Mouse (Mus musculus) spleen, adult 10 weeks (tissue): ENCODE measurements around the gene Hist1h2ae. TPM values are rescaled to one million over a fixed set of nuclear protein-coding genes. Genes with fewer than 3 reads are reported as not detected.

Source experiments
- polyA plus RNA-seq: library from polyadenylated mRNA; stranded (reverse); fragments of 350-450 nt; fragmentation: Illumina TruSeq; extraction: RNeasy Lipid Tissue Mini Kit (QIAGEN cat#74804); gene quantifications from one replicate; pipeline ENCODE4 v1.2.3, GENCODE M21; 2015; ENCODE audit warnings: low replicate concordance; ENCODE audit not compliant: insufficient read depth

Hist1h2ae gene
- 0.52 TPM for polyA plus RNA-seq

DNA sequence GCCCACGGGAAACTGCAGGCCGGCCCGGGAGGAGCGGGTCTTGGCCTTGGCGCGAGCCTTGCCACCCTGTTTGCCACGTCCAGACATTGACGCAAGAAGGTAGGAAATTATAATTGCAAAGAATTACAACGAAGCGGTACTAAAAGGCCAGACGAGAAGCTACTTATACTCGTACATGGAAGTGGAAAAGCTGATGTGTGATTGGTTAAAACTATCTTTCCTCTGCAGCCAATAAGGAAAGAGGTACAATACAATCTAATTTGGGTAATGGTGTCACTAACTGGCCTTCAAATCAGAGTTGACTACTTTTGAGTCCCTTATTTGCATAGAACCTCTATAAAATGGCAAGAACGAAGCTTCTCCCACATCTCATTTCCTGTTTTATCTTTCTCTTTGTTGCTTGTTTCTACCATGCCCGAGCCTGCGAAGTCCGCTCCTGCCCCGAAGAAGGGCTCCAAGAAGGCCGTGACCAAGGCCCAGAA, at the start of gene Hist1h2ae, which contains the start of gene Hist1h2bg:
Gene Hist1h2ae, minus strand, starts transcription at position 199 of the 482 bp plus-strand sequence.
Gene Hist1h2bg, plus strand, starts transcription at position 375 of the 482 bp plus-strand sequence.

DNA sequence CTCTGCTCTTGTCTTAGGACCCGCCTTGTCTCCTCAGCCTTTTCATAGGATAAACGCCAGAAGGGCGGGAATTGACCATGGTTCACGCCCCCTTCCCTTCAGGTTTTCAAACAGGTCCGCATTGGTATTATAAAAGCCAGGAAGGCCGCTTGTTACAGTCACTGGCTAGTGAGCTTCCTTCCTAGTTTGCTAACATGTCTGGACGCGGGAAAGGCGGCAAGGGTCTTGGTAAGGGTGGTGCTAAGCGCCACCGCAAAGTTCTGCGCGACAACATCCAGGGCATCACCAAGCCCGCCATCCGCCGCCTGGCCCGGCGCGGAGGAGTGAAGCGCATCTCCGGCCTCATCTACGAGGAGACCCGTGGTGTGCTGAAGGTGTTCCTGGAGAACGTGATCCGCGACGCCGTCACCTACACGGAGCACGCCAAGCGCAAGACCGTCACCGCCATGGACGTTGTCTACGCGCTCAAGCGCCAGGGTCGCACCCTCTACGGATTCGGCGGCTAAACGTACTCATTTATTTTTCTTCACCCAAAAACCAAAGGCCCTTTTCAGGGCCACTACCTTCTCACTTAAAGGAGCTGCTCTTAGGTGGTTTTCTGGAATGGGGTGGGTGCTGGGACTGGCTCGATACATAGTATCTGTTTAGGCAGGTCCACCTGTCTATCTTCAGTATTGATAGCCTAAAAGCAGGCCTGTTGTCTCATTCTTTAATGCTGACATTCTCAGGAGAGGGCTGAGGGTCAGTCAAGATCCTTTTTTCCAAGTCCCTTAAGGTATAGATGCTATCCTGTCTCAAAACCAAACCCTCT, 10.6 kb upstream of the Hist1h2ae start, which contains the start of gene Hist1h4d:
Gene Hist1h4d, plus strand, starts transcription at position 191 of the 811 bp plus-strand sequence.

DNA sequence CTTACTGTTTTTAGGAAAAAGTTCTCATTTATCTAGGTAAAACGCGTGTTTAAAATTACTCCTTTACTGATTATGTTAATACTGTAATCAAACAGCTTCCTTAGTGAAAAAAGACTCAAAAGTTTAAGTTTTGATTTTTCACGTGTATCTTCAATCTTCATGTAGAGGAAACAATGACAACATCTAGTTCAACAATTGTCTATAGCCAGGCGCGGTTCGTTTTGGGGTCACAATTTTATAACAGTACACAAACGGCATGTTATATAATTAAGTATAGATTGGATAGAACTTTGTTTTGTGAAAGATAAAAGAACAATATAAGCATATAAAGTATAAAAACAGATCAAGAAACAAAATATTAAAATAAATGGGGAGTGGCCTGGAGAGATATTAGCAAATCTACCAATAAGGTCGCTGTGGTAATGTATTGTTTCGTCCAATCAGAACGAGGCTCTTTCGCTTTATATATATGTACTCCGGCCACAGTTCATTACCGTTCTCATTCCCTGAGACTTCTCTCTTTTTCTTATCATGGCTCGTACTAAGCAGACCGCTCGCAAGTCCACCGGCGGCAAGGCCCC, 4.3 kb upstream of the Hist1h2ae start, which contains the start of gene Hist1h3d:
Gene Hist1h3d, plus strand, starts transcription at position 493 of the 581 bp plus-strand sequence.

DNA sequence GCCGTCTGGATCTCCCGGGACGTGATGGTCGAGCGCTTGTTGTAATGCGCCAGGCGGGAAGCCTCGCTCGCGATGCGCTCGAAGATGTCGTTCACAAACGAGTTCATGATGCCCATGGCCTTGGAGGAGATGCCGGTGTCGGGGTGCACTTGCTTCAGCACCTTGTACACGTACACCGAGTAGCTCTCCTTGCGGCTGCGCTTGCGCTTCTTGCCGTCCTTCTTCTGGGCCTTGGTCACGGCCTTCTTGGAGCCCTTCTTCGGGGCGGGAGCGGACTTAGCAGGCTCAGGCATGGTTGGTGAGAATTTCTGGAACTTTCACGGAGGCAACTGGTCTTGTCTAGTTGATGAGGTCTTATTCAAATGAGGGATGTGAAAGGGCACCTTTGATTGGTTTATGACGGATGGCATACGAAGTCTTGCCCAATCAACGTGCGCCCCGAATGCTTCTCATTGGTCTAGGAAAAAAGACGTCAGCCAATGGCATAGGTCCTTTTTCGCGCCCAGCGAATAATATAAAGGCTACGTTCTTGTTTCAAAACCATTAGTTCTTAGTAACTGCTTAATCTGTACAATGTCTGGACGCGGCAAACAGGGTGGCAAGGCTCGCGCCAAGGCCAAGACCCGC, 3.0 kb upstream of the Hist1h2ae start, which contains the start of the genes Hist1h2bf and Hist1h2ad:
Gene Hist1h2bf, minus strand, starts transcription at position 299 of the 627 bp plus-strand sequence.
Gene Hist1h2ad, plus strand, starts transcription at position 484 of the 627 bp plus-strand sequence.

DNA sequence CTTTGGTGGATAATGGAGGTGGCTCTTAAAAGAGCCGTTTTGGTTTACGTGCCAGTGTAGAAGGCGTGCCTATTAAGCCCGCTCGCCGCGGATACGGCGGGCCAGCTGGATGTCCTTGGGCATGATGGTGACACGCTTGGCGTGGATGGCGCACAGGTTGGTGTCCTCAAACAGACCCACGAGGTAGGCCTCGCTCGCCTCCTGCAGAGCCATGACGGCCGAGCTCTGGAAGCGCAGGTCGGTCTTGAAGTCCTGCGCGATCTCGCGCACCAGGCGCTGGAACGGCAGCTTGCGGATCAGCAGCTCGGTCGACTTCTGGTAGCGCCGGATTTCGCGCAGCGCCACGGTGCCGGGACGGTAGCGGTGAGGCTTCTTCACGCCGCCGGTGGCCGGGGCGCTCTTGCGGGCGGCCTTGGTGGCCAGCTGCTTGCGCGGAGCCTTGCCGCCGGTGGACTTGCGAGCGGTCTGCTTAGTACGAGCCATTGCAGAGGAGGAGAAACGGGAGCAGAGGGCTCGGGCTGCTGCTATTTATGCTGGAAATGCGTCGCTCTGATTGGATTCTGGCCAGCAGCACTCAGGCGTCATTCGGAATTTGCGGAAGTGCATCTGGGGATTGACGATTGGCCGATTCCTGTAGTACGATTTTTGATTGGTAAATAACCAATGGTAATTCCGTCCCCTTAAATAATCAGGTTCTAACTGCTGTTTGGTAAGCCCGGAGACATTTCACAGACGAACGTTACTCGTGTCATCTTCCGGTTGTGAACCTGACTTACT, 8.9 kb downstream of the Hist1h2ae start, which contains the start of gene Hist1h3e:
Gene Hist1h3e, minus strand, starts transcription at position 487 of the 777 bp plus-strand sequence.

DNA sequence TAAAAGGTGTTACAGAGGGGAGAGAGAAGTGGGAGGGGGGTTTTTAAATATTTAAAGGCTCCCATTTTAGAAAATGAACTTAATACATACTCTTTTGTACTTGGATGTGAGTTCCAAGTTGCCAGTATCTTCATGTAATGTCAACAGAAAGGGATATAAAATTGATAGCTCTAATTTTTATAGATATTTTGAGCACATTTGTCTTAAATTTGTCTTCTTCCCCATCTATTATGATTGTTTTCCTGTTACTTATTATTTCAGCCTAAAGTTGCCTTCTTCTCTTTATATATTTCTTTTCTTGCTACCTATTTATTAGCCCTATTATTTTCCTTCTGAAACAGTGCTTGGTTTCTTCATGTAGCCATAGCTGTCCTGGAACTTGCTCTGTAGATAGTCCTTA, 18.1 kb downstream of the Hist1h2ae start, which contains the start of gene Hist1h1d:
Gene Hist1h1d, plus strand, starts transcription at position 301 of the 400 bp plus-strand sequence.

DNA sequence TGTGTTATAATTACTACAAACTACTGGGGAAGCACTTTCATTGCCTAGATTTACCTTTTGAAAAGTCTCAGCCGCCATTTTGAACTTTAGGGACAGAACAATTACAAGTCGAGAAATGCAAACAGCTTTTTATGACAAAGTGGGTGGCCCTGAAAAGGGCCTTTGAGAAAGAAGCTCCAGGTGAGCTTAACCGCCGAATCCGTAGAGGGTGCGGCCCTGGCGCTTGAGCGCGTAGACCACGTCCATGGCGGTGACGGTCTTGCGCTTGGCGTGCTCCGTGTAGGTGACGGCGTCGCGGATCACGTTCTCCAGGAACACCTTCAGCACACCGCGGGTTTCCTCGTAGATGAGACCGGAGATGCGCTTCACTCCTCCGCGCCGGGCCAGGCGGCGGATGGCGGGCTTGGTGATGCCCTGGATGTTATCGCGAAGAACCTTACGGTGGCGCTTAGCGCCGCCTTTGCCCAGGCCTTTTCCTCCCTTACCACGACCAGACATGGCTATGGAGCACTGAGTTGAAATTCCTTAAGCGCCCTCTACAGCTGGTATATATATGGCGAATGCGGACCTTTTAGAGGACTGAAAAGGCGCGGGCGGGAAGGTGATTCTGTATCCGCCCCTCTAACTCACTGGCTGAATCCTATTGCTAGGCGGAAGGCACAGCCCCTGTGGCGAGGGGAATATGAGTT, 19.7 kb downstream of the Hist1h2ae start, which contains the start of gene Hist1h4f:
Gene Hist1h4f, minus strand, starts transcription at position 503 of the 689 bp plus-strand sequence.

DNA sequence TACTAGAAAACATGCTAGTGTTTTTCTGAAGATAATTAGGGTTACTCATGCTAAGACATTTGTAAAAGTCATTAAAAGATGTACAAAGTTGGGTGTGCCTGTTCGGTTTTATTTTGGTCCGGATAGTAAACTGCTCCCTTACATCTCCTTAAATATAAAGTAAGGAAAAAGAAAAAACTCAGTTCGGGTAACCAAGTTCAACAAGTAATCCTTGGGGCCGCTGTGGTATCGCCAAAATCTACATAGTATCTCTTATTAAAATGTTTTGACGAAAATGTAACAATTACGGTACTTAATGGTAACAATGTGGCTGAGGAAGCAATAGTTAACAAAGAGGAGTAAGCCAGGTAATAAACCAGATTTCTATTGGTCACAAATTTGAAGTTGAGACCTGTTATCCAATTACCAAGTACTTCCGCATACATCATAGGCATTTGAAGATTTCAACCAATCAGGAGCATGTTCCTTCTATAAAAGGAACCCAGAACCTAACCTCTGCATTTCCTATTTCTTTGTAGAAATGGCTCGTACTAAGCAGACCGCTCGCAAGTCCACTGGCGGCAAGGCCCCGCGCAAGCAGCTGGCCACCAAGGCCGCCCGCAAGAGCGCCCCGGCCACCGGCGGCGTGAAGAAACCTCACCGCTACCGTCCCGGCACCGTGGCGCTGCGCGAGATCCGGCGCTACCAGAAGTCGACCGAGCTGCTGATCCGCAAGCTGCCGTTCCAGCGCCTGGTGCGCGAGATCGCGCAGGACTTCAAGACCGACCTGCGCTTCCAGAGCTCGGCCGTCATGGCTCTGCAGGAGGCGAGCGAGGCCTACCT, 26.8 kb downstream of the Hist1h2ae start, which contains the start of gene Hist1h3f:
Gene Hist1h3f, plus strand, starts transcription at position 88 of the 822 bp plus-strand sequence.

DNA sequence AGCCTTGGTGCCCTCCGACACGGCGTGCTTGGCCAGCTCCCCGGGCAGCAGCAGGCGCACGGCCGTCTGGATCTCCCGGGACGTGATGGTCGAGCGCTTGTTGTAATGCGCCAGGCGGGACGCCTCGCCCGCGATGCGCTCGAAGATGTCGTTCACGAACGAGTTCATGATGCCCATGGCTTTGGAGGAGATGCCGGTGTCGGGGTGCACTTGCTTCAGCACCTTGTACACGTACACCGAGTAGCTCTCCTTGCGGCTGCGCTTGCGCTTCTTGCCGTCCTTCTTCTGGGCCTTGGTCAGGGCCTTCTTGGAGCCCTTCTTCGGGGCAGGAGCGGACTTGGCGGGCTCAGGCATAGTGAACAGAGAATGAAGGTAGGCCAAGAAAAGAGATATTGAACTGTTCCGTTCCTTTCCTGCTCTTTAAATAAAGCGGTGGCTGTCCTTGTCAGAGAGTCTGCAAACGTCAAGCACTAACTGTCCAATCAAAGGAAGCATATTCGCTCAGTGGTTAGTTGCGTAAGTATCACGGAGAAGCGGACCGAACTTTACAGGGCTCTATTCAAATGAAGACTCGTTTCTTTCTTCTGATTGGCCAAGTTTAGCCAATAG, 27.9 kb downstream of the Hist1h2ae start, which contains the start of gene Hist1h2bh:
Gene Hist1h2bh, minus strand, starts transcription at position 394 of the 609 bp plus-strand sequence.

DNA sequence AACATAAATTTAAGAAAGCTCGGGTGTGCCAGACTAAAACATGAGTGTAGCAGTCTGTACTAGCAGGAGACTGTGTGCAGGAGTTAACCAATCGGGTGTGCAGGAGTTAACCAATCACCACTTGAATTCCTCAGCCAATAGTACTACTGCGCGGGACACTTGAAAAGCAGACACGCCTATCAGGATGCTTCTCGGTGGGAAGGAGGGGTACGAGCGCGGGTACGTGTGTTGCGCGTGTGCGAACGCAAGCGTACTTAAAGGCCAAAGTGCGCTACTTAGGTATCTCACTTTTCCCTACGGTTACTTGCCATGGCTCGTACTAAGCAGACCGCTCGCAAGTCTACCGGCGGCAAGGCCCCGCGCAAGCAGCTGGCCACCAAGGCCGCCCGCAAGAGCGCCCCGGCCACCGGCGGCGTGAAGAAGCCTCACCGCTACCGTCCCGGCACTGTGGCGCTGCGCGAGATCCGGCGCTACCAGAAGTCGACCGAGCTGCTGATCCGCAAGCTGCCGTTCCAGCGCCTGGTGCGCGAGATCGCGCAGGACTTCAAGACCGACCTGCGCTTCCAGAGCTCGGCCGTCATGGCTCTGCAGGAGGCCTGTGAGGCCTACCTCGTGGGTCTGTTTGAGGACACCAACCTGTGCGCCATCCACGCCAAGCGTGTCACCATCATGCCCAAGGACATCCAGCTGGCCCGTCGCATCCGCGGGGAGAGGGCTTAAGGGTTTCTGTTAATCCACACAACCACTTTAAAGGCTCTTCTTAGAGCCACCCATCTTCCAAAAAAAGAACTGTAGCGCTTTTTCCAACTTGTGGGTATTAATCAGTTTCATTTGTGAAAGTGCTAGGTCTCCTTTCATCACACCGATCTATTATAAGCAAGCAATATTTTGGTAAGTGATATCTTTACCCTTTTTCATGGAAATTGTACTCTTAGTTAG, 35.6 kb downstream of the Hist1h2ae start, which contains the start of gene Hist1h3g:
Gene Hist1h3g, plus strand, starts transcription at position 286 of the 939 bp plus-strand sequence.

DNA sequence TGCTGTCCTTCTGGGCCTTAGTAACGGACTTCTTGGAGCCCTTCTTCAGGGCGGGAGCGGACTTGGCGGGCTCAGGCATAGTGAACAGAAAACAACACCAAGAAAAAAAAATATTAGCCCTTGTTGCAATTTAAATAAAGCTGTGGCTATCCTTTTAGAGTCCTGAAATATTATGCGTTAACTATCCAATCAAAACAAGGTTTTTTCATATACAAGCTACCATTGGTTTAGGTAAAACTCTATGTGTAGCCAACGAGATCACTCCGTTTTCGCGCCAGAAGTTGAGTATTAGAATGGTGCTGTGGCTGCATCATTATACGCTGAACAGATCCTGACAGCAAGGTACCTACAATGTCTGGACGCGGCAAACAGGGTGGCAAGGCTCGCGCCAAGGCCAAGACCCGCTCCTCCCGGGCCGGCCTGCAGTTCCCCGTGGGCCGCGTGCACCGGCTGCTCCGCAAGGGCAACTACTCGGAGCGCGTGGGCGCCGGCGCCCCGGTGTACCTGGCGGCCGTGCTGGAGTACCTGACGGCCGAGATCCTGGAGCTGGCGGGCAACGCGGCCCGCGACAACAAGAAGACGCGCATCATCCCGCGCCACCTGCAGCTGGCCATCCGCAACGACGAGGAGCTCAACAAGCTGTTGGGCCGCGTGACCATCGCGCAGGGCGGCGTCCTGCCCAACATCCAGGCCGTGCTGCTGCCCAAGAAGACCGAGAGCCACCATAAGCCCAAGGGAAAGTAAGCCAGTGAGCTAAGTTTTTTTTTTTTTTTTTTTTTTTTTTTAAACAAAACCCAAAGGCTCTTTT, 37.3 kb downstream of the Hist1h2ae start, which contains the start of gene Hist1h2af:
Gene Hist1h2af, plus strand, starts transcription at position 347 of the 808 bp plus-strand sequence.

DNA sequence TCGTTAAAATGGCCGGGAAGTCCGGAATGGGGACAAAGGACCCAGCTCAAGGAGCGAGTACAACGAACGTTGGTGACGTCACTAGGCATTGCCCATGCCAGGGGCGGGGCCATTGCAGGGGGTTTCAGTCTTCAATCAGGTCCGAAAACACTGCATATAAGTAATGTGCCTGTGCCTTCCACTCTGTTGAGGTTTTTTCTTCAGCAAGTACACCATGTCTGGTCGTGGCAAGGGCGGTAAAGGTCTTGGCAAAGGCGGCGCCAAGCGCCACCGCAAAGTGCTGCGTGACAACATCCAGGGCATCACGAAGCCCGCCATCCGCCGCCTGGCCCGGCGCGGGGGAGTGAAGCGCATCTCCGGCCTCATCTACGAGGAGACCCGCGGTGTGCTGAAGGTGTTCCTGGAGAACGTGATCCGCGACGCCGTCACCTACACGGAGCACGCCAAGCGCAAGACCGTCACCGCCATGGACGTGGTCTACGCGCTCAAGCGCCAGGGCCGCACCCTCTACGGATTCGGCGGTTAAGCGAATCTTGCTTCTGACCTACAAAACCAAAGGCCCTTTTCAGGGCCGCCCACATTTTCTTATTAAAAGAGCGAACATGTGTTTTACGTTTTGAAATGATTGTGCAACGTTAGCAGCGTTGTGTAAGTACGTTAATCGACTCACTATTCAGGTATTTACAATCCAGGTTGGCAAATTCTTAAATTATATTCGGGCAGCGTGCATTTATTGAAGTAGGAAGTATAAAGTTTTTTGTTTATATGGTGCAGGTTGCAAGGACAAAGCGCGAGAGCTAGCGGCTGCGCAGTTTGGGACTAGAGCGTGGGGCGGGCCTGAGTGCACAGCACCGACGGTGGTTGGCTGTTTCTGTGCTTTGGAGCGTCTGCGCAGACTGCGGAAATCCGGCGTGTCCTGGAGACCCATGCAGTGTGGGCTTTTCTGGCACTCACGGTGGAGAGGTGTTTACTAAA, 39.8 kb downstream of the Hist1h2ae start, which contains the start of gene Hist1h4h:
Gene Hist1h4h, plus strand, starts transcription at position 150 of the 975 bp plus-strand sequence.

